Mouse (Mus musculus) limb, embryonic 11.5 days (tissue): Measurements from ENCODE around the gene Inmt. TPM values are rescaled to one million over a fixed set of nuclear protein-coding genes. Genes with fewer than 3 reads are reported as not detected.

ENCODE experiments used
- ATAC-seq: fragments of 200-750 bp; cut with Nextera tagmentation; 2 replicates; pipeline ENCODE4 v1.8.0; 2017; ENCODE audit warnings: low read depth; ENCODE audit not compliant: insufficient number of reproducible peaks, low FRiP score, low TSS enrichment
- DNase-seq: peaks from one replicate; pipeline ENCODE4 v3.0.0-alpha.2; 2015; ENCODE audit warnings: low spot score
- H3K27ac ChIP-seq: fragments of 300-500 bp; sonication (generic); replicated peaks from 2 replicates; pipeline ENCODE4 v1.5.1; 2014; ENCODE audit warnings: low read depth, mild to moderate bottlenecking, low read length
- H3K27me3 ChIP-seq: fragments of 300-500 bp; sonication (generic); 2 replicates; pipeline ENCODE4 v1.6.1; 2014; ENCODE audit warnings: mild to moderate bottlenecking, low read length, mixed read lengths; ENCODE audit not compliant: control insufficient read depth, insufficient read depth
- H3K36me3 ChIP-seq: fragments of 300-500 bp; sonication (generic); 2 replicates; pipeline ENCODE4 v1.6.1; 2014; ENCODE audit warnings: mild to moderate bottlenecking, low read length, moderate library complexity, mixed read lengths; ENCODE audit not compliant: control insufficient read depth, insufficient read depth
- H3K4me1 ChIP-seq: fragments of 300-500 bp; sonication (generic); 2 replicates; pipeline ENCODE4 v1.6.1; 2014; ENCODE audit warnings: low read length, mixed read lengths; ENCODE audit not compliant: control insufficient read depth, insufficient read depth
- H3K4me2 ChIP-seq: fragments of 300-500 bp; sonication (generic); 2 replicates; pipeline ENCODE4 v1.6.1; 2014; ENCODE audit warnings: low read depth, mild to moderate bottlenecking, moderate library complexity; ENCODE audit not compliant: severe bottlenecking
- H3K4me3 ChIP-seq: fragments of 300-500 bp; sonication (generic); 2 replicates; pipeline ENCODE4 v1.5.1; 2014; ENCODE audit warnings: low read depth, low read length
- H3K9ac ChIP-seq: fragments of 300-500 bp; sonication (generic); 2 replicates; pipeline ENCODE4 v1.6.1; 2014; ENCODE audit warnings: mild to moderate bottlenecking, low read length
- H3K9me3 ChIP-seq: fragments of 300-500 bp; sonication (generic); 2 replicates; pipeline ENCODE4 v1.6.1; 2016; ENCODE audit warnings: low read length; ENCODE audit not compliant: control insufficient read depth
- WGBS: fragments of 180-500 bp; shearing (Covaris S2); extraction: QIAGEN DNeasy Blood & Tissue Kit; methylation state at CpG from one replicate; pipeline ENCODE4 v1.1.7; 2014; 5-methylcytosine and 5-hydroxymethylcytosine counted together
- polyA plus RNA-seq: library from polyadenylated mRNA; unstranded; fragments of >200 nt; fragmentation: Nextera tagmentation; extraction: Ambion mirVana; gene quantifications from 2 replicates; pipeline ENCODE4 v1.2.1, GENCODE M21; 2014

The Inmt gene
- polyA plus RNA-seq, 1 experiment from 2014 or later, result 0.13 TPM

DNA sequence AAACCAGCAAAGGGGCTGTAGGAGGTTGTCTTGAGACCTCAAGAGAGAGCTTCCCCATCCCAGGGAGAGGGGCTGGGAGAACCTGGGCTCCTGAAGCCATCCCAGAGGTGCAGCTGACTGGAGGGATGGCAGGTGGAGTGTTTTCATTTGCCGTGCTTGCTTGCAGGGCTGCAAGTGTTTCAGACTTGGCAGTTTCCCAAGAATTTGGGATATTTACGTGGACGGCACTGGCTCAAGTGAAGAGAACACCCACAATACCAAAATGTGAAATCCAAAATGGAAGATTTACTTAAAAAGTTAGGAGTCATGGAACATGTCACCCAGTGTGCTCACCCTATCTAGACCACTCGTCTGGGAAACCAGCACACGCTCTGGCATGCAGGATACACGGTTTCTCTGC, 44.2 kb downstream of the Inmt start:
- no peak overlapping the region for H3K4me3 ChIP-seq
- DNase-seq (no peak), ATAC-seq (no peak)
- H3K4me2 ChIP-seq, result no peak overlapping the region
- no peaks in the 10 kb centered on the region for H3K36me3 ChIP-seq
- H3K9me3 ChIP-seq, result no peaks in the 10 kb centered on the region
- no peak overlapping the region for H3K27ac ChIP-seq
- WGBS, result 79% methylated on average over 6 of the region's 6 CpGs
- H3K27me3 ChIP-seq, result no peaks in the 10 kb centered on the region
- no peaks in the 10 kb centered on the region for H3K4me1 ChIP-seq
- no peak overlapping the region for H3K9ac ChIP-seq

- ATAC-seq, result no peak
- DNase-seq, result no peak
- Histone ChIP-seq H3K4me2 (no peak overlapping the region), H3K4me1 (no peaks in the 10 kb centered on the region), H3K36me3 (no peaks in the 10 kb centered on the region), H3K27me3 (no peaks in the 10 kb centered on the region), H3K9me3 (no peaks in the 10 kb centered on the region), H3K27ac (no peak overlapping the region), H3K9ac (no peak overlapping the region), H3K4me3 (no peak overlapping the region)
Measured at GRCm38 (mm10) chr6:55128391-55128790, 46.5 kb downstream of the Inmt start.

GRCm38 (mm10) chr6:55126576-55126975, 48.3 kb downstream of the Inmt start:
- Histone ChIP-seq H3K4me1 (no peaks in the 10 kb centered on the region), H3K36me3 (no peaks in the 10 kb centered on the region), H3K9me3 (no peaks in the 10 kb centered on the region), H3K4me2 (no peak overlapping the region), H3K9ac (no peak overlapping the region), H3K27me3 (no peaks in the 10 kb centered on the region), H3K27ac (no peak overlapping the region), H3K4me3 (no peak overlapping the region)
- ATAC-seq, result no peak
- WGBS, result 78% methylated on average over 5 of the region's 5 CpGs
- no peak for DNase-seq

DNA sequence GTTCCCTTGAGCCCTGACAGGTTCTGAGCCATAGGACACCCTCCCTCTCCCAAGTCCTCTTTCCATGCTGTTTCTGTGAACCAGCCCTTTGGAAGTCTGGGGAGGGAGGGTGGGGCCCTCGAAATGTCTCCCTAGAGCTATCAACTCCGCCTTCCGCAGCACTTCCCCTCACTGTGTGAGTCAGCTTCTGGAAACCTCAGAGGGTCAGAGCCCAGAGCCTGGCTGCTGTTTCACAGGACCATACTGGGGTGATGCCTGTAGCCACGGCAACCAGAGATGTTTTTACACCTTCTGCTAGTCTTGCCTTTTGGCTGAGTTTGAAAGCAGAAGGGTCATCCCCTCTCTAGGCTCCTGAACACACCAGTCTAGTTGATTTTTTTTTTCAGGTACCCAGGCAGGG, 51.8 kb downstream of the Inmt start:
- no peak for ATAC-seq

More for the DNA sequence above, 51.8 kb downstream of the Inmt start:
- Histone ChIP-seq H3K4me2 (no peak overlapping the region), H3K9ac (no peak overlapping the region), H3K36me3 (no peaks in the 10 kb centered on the region), H3K27me3 (peaks cover 13% of the 10 kb centered on the region), H3K4me1 (no peaks in the 10 kb centered on the region), H3K4me3 (no peak overlapping the region), H3K9me3 (no peaks in the 10 kb centered on the region), H3K27ac (no peak overlapping the region)
- DNase-seq, result no peak
- WGBS, result 23% methylated on average over 4 of the region's 4 CpGs

Other genes with a start within 250 kb of the Inmt start
- gene Nod1, start 202.4 kb downstream of the Inmt start, polyA plus RNA-seq, result 2.2 and 2.4 TPM in 2 replicates
- gene Ggct, start 182.1 kb downstream of the Inmt start, polyA plus RNA-seq, result 8.3 and 11.3 TPM in 2 replicates
- gene Gars, start 137.0 kb downstream of the Inmt start, polyA plus RNA-seq, result 167 and 172 TPM in 2 replicates
- gene Crhr2, start 42.0 kb downstream of the Inmt start, polyA plus RNA-seq, result not detected in 2 replicates
- 17.2 and 17.4 TPM in 2 replicates for gene Mindy4, start 28.3 kb upstream of the Inmt start, polyA plus RNA-seq
- 0.26 and 0.64 TPM in 2 replicates for gene Aqp1, start 161.4 kb upstream of the Inmt start, polyA plus RNA-seq
- not detected in 2 replicates for gene Ghrhr, start 201.3 kb upstream of the Inmt start, polyA plus RNA-seq